Mouse (Mus musculus) thymus, adult 2 months (tissue): ENCODE data around the gene Limk2. TPM values are rescaled to one million over a fixed set of nuclear protein-coding genes. Genes with fewer than 3 reads are reported as not detected.

Source experiments
- DNase-seq: peaks from one replicate; pipeline ENCODE4 v3.0.0; 2021
- H3K27ac ChIP-seq: fragments of 200-500 bp; 2 replicates; pipeline ENCODE4 v1.5.1; 2012; ENCODE audit warnings: low read length, control low read depth; ENCODE audit not compliant: control insufficient read depth, insufficient read depth
- H3K27me3 ChIP-seq: fragments of 200-500 bp; 2 replicates; pipeline ENCODE4 v1.6.1; 2012; ENCODE audit warnings: mild to moderate bottlenecking, low read length, moderate library complexity, mixed read lengths; ENCODE audit not compliant: control insufficient read depth, insufficient read depth
- H3K36me3 ChIP-seq: fragments of 200-500 bp; 2 replicates; pipeline ENCODE4 v1.6.1; 2012; ENCODE audit warnings: mild to moderate bottlenecking, low read length, moderate library complexity; ENCODE audit not compliant: control insufficient read depth, insufficient read depth
- H3K4me1 ChIP-seq: fragments of 200-500 bp; replicated peaks from 2 replicates; pipeline ENCODE4 v1.6.1; 2012; ENCODE audit warnings: low read length; ENCODE audit not compliant: control insufficient read depth, insufficient read depth
- H3K4me3 ChIP-seq: fragments of 200-500 bp; 2 replicates; pipeline ENCODE4 v1.5.1; 2012; ENCODE audit warnings: mild to moderate bottlenecking, low read length, control low read depth, moderate library complexity; ENCODE audit not compliant: control insufficient read depth, insufficient read depth
- CTCF ChIP-seq: fragments of 200-500 bp; IDR thresholded peaks from 2 replicates; pipeline ENCODE4 v1.5.1; 2012; ENCODE audit warnings: mild to moderate bottlenecking, control low read depth, low read length, moderate library complexity, borderline replicate concordance; ENCODE audit not compliant: control insufficient read depth, poor library complexity, insufficient read depth; ENCODE audit errors: extremely low read depth
- POLR2A ChIP-seq: fragments of 200-500 bp; IDR thresholded peaks from 2 replicates; pipeline ENCODE4 v1.6.1; 2012; ENCODE audit warnings: mild to moderate bottlenecking, low read length, control low read depth, moderate library complexity; ENCODE audit not compliant: control insufficient read depth, poor library complexity, insufficient read depth; ENCODE audit errors: extremely low read depth
- WGBS: fragments of 180-500 bp; shearing (Covaris S2); methylation state at CpG from one replicate; pipeline ENCODE4 v1.1.7; 2018; 5-methylcytosine and 5-hydroxymethylcytosine counted together
- polyA plus RNA-seq: library from polyadenylated mRNA; depleted of rRNA; stranded (reverse); fragments of >200 nt; gene quantifications from 2 replicates; pipeline ENCODE4 v1.2.3, GENCODE M21; 2012; rRNA removed

Gene Limk2
- 167 and 185 TPM in 2 replicates for polyA plus RNA-seq

DNA sequence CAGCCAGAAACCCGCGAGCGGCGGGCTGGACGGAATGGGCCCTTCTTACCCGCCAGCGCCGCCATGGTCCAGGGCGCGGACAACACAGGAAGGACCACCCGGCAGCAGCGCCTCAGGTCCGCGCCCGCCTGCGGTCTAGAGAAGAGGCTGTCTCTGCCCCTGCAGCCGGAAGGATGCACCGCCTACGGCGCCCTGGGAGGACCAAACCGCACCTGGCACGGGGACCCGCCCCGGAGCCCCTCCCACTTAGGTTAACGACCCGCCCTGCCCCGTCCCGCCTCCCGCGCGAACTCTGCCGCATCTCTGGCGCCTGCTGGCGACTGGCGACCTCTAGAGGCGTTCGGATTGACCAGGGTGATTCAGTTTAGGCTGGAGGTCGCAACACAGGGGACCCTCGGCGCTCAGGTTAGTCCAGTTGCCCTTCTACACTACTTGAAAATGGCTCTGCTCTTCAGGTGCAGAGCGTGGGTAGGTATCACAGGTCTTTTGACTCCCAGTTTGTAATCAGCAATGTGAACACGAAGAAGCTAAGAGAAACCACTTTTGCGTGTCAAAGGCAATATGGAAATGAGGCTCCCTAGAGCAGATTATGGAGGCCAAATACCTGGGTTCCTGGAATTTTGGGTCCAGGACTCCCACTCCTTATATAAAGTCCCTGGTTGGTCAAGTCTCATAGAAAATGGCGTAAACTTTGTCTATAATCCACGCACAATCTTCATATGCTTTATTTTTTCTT is at the start of gene Limk2:
Limk2 (minus strand) TSS at position 193 of the 736 bp plus-strand sequence.
- DNase-seq = peak; percentile 97
- peak; percentile 82 for TF ChIP-seq CTCF
- TF ChIP-seq POLR2A = peak; percentile 69
- 3% methylated on average over 45 of the region's 45 CpGs for WGBS
- Histone ChIP-seq H3K27me3 (no peaks in the 10 kb centered on the region), H3K27ac (no peak within 1 kb of the TSS), H3K4me3 (peak within 1 kb of the TSS; percentile 84), H3K4me1 (peaks cover 10% of the 10 kb centered on the region), H3K36me3 (no peaks in the 10 kb centered on the region)

DNA sequence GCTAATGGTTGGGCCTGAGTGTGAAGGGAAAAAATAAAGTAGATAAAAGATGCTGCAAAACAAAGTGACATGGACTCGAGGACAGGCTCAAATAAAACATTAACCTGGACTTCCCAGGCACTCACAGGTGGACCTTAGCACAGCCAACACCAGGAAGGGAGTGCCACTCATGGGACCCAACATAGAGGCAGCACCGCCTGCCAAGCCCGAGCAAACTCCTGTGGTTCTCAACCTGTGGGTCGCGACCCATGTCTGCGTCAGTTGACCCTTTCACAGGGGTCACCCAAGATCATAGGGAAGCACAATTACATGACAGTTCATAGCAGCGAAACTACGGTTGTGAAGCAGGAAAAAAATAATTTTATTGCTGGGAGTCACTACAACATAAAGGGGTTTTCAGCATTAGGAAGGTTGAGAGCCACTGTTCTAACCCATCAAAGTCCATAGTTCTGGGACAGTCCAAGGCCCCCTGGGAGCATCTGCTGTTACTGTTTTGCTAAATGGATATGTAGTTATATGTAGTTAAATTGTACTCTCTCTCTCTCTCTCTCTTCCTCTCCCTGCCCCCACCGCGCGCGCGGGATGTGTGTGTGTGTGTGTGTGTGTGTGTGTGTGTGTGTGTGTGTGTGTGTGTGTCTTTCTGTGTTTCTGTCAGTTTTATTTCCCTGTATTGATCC is 49.6 kb upstream of the Limk2 start:
- no peaks in the 10 kb centered on the region for H3K27me3 ChIP-seq
- TF ChIP-seq POLR2A (no peak), CTCF (no peak)

DNA sequence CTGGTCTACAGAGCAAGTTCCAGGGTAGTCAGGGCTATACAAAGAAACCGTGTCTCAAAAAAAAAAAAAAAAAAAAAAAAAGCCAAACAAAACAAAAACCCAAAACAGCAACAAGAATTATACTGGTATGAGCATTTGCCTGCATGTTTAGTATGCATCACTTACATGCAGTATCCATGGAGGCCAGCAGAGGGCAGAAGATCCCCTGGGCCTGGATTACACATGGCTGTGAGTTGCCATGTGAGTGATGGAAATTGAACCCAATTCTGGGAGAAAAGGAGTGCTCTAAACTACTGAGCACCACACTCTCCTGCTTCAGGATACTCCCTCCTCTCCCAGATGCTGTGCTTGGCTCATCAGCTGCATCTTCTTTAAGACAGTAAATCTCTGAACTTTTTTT is 47.4 kb upstream of the Limk2 start:
- peak; percentile 72 for DNase-seq
- Histone ChIP-seq H3K27ac (no peak overlapping the region), H3K27me3 (no peaks in the 10 kb centered on the region), H3K36me3 (no peaks in the 10 kb centered on the region), H3K4me3 (no peak overlapping the region), H3K4me1 (peaks cover 6% of the 10 kb centered on the region)
- TF ChIP-seq CTCF (no peak), POLR2A (no peak)
- 31% methylated on average over 1 of the region's 1 CpGs for whole genome bisulfite sequencing

More for the DNA sequence above, 49.6 kb upstream of the Limk2 start:
- Histone ChIP-seq H3K27ac (no peak overlapping the region), H3K36me3 (no peaks in the 10 kb centered on the region), H3K4me3 (no peak overlapping the region), H3K4me1 (no peaks in the 10 kb centered on the region; the same call in 1 of the 2 replicates)
- no peak for DNase-seq
- 91% methylated on average over 13 of the region's 13 CpGs for WGBS

DNA sequence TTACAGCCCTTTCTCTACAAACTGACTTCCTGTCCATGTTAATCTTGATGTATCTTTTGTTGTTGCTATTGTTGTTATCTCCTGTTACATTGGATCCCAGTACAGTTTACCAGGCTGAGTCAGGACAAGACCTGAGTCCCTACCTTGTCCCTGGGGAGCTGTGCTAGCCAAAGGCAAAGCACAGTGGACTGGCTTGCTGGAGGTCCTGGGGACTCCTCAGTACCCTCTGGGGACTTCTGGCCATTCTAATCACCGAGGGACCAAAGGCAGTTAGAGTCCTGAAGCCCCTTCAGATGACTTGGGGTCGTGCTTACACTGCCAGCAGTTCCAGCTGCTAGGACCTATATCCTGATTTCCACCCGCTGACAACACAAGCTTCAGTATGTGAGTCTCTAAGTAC is 45.5 kb upstream of the Limk2 start:
- no peaks in the 10 kb centered on the region for H3K27me3 ChIP-seq
- no peak overlapping the region for H3K4me3 ChIP-seq
- H3K4me1 ChIP-seq = peaks cover 6% of the 10 kb centered on the region
- DNase-seq = no peak
- TF ChIP-seq CTCF = no peak
- no peak for TF ChIP-seq POLR2A
- no peaks in the 10 kb centered on the region for H3K36me3 ChIP-seq
- WGBS = 97% methylated on average over 3 of the region's 3 CpGs
- no peak overlapping the region for H3K27ac ChIP-seq

DNA sequence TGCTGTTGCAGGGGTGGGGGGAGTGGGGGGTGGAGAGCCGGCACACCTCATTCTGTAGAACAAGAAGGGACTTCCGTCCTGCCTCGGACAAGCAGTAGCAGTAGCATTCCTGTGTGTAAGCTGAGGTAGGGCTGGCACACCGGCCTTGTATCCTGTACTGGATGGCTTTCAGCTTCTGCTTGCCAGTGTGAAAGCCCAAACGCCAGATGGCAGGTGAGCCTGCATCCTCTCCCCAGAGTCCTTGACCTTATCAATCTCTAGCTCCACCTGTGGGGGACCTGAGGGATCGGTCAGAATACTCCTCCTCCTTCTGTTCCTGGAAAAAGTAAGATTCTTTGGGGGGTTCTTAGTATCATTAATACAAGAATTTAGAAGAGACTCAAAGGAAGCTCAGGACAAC is 44.5 kb upstream of the Limk2 start:
- Histone ChIP-seq H3K27me3 (no peaks in the 10 kb centered on the region), H3K27ac (no peak overlapping the region), H3K4me1 (peaks cover 6% of the 10 kb centered on the region), H3K4me3 (no peak overlapping the region), H3K36me3 (no peaks in the 10 kb centered on the region)
- DNase-seq = peak; percentile 11
- 66% methylated on average over 6 of the region's 6 CpGs for WGBS
- no peak for TF ChIP-seq POLR2A
- no peak for TF ChIP-seq CTCF

DNA sequence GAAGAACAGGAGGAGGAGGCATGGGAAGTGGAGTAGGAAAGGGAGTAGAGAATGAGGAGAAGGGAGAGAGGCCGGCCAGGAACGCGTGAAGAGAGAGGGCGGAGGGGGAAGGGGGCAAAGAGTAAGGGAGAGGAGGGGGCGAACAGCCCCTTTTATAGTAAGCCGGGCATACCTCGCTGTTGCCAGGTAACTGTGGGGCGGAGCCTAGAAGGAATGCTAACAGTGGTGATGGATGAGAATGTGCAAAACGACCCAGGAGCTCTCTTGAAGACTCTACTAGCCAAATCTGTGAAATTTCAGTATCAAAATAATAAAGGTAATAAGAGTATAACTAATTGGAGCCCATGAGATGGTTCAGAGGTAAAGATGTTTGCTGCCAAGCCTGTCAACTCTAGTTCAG is 43.8 kb upstream of the Limk2 start:
- H3K36me3 ChIP-seq = no peaks in the 10 kb centered on the region
- H3K4me1 ChIP-seq = peaks cover 6% of the 10 kb centered on the region
- TF ChIP-seq CTCF (no peak), POLR2A (no peak)
- H3K27me3 ChIP-seq = no peaks in the 10 kb centered on the region
- H3K4me3 ChIP-seq = peak overlapping the region; percentile 89
- DNase-seq = peak; percentile 21
- WGBS = 4% methylated on average over 8 of the region's 9 CpGs
- H3K27ac ChIP-seq = no peak overlapping the region

DNA sequence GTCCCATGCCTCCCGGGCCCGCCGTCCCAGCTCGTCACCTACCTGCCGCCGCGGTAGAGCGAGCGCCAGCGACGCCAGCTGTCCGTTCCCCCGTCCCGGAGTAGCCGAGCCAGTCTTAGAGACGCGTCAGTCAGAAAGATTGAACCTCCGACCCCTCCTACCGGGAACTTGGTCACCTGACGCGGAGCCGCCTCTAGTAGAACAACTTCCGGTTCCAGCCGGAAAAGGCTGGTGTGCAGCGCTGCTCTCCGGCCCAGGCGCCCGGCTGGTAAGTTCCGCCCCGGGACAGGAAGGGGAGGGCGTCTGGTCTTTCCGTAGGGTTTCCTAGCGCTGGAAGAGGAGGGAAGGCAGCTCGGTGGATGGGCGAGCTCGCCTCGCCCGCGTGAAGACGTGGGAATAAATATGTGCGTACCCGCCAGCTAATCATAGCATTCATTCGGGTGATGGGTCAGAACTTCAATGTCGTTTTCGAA is 43.2 kb upstream of the Limk2 start, which contains the start of gene Rnf185:
Rnf185 (minus strand) TSS at position 197 of the 473 bp plus-strand sequence.
- Histone ChIP-seq H3K27ac (peak within 1 kb of the TSS; percentile 45; the same call in 1 of the 2 replicates), H3K4me3 (peak within 1 kb of the TSS; percentile 89), H3K27me3 (no peaks in the 10 kb centered on the region), H3K36me3 (no peaks in the 10 kb centered on the region), H3K4me1 (peaks cover 6% of the 10 kb centered on the region)
- TF ChIP-seq CTCF (peak; percentile 60; the same call in 1 of the 2 replicates), POLR2A (peak; percentile 66; the same call in 1 of the 2 replicates)
- peak; percentile 91 for DNase-seq
- under 1% methylated on average over 45 of the region's 45 CpGs for WGBS
